Mouse (Mus musculus): ENCODE measurements at regions not wholly inside any gene's neighbourhood (a gene's known extent, or its start where the extent isn't known, plus 50 kb on each side); places are given as distances from the start of the nearest gene placed in this dataset.
A peak's percentile ranks its signal among the peaks of the same experiment; 100 is the strongest.

- no peak for DNase-seq (ENCODE audit: low read depth, low spot score)
These were observed 1232.3 kb upstream of the Lrrc6 start for GRCm38 (mm10) chr15:67732988-67733387.

GRCm38 (mm10) chr15:67729492-67729891 lies 1228.8 kb upstream of the Lrrc6 start:
- no peak for DNase-seq (ENCODE audit: low read depth, low spot score)

DNA sequence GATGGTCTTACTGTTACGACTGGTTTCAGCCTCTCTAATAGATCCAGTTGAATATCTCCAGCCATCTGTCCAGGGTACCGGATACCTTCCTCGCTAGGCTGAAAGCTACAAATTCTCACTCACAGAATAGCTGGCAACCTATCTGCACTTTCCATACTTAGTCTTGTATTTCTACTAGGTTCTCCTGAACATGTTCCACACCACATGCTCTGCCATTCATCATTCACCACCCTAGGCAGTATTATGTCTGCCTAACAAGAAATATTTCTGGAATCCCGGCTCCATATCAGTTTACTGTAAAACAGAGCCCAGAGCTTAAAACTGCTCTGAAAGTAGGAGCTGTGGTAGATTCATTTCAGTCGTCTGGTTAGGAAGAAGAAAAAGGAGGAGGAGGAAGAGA lies 1224.5 kb upstream of the Lrrc6 start:
- no peak for DNase-seq (ENCODE audit: low read depth, low spot score)

DNA sequence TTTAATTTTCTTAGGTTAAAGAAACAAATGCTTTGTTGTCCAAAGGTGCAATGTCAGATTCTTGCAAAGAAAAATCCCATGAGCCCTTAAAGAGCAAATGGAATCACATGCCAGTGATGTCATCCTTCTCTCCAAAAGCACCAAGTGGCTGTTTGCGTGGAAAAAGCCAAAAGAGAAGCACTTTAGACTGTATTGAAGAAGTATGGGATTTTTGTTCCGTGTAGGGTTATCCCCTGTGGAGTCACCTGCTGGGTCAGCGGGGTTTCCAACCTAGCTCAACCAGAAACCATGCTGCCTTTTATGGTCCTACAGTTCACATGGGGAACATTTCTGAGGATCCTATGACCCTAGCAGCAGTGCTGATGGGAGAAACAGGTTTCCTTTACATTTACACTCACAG lies 1213.5 kb upstream of the Lrrc6 start:
- no peak for DNase-seq (ENCODE audit: low read depth, low spot score)

- DNase-seq (ENCODE audit: low read depth, low spot score): no peak
These were observed 1185.4 kb upstream of the Lrrc6 start for GRCm38 (mm10) chr15:67686140-67686539.

DNA sequence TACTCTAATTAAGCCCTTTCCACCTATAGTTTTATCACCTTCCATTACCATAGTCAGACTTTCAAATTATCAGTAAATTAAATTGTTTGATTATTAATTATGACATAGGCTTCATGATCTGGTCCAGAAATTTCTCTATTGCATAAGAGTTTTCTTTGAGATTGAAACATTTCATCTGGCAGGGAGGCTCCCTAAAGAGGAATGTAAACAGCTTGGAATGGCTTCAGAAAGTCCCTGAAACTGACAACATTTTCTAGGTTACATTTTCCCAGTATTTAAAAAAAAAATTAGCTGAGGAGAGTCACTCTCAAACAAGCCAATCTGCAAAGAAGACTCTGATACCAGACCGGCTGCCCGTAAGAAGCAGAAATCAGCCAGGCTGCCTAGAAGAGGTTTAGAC lies 1172.6 kb upstream of the Lrrc6 start:
- no peak for DNase-seq (ENCODE audit: low read depth, low spot score)

- DNase-seq (ENCODE audit: low read depth, low spot score): no peak
These were observed 1135.4 kb upstream of the Lrrc6 start for GRCm38 (mm10) chr15:67636155-67636554.

- DNase-seq (ENCODE audit: low read depth, low spot score): no peak
These were observed 1126.1 kb upstream of the Lrrc6 start for GRCm38 (mm10) chr15:67626704-67627287.

GRCm38 (mm10) chr15:67611896-67612295 lies 1111.2 kb upstream of the Lrrc6 start:
- DNase-seq (ENCODE audit: low read depth, low spot score): no peak

DNA sequence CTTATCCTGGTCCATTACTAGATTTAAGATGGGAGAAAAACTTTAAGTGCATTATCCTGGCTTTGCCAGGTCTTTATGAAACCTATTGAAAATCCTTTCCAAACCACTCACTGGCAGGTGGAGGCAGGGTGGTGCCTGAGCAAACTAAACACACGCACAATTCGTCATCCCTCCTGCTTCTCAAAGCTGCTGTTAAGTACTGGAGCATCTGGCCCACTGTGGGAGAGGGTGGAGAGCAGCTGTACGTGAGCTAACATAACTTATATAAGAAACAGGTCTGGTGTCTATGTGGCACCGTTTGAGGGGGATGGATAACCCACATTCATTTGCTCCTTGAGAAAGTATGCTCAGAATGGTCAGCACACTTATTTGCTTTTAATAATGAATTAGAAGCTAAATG lies 1097.7 kb upstream of the Lrrc6 start:
- DNase-seq (ENCODE audit: low read depth, low spot score): no peak

DNA sequence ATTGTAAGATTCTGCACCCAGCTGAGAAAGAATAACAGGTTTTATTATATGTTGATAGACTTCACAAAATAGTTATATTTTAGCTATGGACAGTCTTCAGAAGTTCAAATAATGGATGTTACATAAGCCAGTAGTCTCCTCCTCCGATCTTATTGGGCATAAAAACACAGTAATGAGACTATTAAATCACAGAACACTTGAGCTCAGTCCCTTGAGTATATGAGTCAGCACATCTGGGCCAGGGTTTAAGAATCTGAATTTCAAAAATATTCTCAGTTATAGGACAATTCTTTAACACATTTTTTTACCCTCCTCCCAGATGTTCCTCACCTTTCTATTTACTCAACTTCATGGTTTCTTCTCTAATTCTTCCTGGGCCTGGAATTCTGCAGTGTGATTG lies 1075.9 kb upstream of the Lrrc6 start:
- DNase-seq (ENCODE audit: low read depth, low spot score): no peak

GRCm38 (mm10) chr15:67571614-67572013 lies 1070.9 kb upstream of the Lrrc6 start:
- DNase-seq (ENCODE audit: low read depth, low spot score): no peak

GRCm38 (mm10) chr15:67557304-67557703 lies 1056.6 kb upstream of the Lrrc6 start:
- no peak for DNase-seq (ENCODE audit: low read depth, low spot score)

GRCm38 (mm10) chr15:67551911-67552310 lies 1051.2 kb upstream of the Lrrc6 start:
- DNase-seq (ENCODE audit: low read depth, low spot score): no peak

GRCm38 (mm10) chr15:67546896-67547400 lies 1046.2 kb upstream of the Lrrc6 start:
- DNase-seq (ENCODE audit: low read depth, low spot score): no peak

DNA sequence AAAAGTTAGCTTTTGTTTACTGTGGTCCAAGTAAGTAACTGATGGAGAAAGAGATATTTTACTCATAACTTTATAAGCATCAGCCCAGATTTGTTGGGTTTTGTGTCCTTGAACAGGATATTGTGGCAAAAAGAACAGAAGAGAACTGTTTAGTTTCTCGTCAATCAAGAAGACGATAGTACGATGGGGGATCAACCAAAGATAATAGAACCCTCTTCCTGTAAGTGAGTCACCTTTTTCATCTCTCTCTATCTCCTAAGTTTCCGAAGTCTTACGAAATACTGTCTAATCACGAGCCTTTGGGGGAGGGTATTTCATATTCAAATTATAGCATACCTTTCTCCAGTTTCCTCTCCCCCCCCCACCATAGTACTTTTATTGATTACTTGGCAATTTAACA lies 1045.0 kb upstream of the Lrrc6 start:
- DNase-seq (ENCODE audit: low read depth, low spot score): peak; percentile 67

DNA sequence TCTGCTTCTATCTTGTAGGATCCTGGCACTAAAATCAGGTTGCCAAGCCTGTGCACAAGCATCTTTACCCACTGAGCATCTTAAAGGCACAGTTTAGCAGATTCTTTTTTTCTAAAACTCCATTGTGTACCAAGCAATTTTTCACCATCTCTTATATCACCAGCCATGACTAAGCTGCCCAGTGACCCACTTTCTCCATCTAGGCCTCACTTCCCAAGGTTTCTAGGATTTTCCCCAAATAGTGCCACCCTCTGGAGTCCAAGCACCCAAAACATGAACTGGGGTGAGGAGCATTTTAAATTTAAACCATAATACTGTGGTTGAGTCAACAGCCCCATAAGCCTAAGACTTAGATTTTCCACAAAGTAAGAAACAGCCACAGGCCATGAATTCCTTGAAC lies 1013.0 kb upstream of the Lrrc6 start:
- DNase-seq (ENCODE audit: low read depth, low spot score): no peak

GRCm38 (mm10) chr15:67495001-67495658 lies 994.4 kb upstream of the Lrrc6 start:
- no peak for DNase-seq (ENCODE audit: low read depth, low spot score)

DNA sequence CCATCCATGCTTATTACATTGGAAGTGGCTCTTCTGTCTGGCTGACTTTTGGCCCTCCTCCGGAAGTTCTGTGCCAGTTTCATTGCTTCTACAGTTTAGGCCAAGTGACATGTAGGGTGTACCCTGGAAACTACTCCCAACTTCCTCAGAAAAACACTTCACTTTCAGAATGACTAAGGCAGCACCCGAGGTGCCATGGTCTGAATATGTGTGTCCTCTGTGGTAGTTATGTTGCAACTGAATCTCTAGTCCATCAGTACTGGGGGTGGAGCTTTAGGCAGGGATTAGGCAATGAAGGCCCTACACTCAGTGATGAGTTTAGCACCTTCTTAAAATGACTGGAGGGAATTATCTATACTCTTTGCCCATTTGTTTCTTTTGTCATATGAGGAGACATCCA lies 981.0 kb upstream of the Lrrc6 start:
- DNase-seq (ENCODE audit: low read depth, low spot score): peak; percentile 6

DNA sequence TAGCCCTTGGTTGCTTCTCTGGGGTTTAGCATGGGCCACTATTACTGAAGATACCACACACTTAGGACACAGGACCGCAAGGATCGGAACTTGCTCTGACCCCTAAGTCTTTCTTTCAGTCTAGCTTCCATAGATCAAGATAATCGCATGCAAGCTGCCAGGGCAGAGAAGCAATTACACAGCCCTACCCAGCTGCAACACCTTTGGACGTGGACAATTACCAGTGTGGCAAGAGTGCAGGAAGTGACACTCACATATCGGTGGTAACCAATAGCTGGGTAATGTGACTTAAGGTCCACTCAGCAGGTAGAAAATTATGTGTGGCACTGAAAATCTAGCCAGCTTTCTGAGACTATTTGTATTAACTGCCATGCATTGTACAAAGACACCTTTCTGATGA lies 973.6 kb upstream of the Lrrc6 start:
- DNase-seq (ENCODE audit: low read depth, low spot score): no peak

DNA sequence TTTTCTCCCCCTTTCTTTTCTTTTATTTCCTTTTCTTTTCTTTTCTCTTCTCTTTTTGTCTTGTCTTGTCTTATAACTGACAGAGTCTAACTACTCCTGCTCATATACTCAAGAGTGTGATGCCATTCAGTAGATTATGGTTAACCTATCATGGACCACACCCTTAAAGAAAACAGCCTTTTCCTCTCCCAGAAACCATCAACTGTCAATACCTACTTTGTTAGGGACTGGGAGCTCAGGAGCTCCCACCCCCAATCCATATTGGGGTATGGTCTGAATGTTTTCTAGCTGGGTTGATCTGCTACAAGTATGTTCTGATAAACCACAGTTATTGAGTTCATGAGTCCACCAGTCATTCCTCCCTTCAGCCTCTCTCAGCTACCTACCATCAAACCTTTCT lies 972.3 kb upstream of the Lrrc6 start:
- DNase-seq (ENCODE audit: low read depth, low spot score): no peak

GRCm38 (mm10) chr15:67471283-67471682 lies 970.6 kb upstream of the Lrrc6 start:
- no peak for DNase-seq (ENCODE audit: low read depth, low spot score)

- no peak for DNase-seq (ENCODE audit: low read depth, low spot score)
These were observed 969.3 kb upstream of the Lrrc6 start for GRCm38 (mm10) chr15:67470036-67470435.
